Mouse (Mus musculus): ENCODE measurements at regions not wholly inside any gene's neighbourhood (a gene's known extent, or its start where the extent isn't known, plus 50 kb on each side); places are given as distances from the start of the nearest gene placed in this dataset.
A peak's percentile ranks its signal among the peaks of the same experiment; 100 is the strongest.

DNA sequence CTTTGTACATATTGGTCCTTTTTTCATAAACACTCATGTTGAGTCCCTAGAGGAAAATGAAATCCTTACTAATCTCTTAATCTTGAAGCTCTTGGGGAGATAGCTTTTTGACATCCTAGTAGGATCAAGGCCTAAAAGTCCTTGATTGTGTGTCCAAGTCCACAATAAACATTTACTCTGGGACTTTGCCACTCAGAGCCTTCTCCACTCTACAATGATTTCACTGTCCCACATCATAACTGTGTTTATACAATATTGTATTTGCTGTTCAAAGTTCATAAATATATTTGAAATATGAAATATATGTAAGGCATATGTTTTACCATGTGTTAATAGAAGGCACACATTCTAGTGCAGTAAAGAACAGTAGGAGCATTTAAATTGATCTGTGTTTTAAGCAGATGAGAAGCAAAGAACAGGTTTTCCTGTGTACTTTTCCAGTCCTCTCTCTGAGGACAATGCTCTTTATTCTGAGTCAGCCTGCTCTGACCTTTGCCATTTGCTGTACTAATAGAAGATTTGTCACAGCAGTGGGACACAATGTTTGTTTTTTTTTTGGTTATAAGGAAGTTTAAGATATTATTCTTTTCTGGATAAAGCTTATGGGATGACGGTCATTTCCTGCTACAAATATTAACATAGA lies 130.7 kb upstream of the Gprin3 start:
- no peak for DNase-seq (ENCODE audit: low spot score in 2 of 2)

DNA sequence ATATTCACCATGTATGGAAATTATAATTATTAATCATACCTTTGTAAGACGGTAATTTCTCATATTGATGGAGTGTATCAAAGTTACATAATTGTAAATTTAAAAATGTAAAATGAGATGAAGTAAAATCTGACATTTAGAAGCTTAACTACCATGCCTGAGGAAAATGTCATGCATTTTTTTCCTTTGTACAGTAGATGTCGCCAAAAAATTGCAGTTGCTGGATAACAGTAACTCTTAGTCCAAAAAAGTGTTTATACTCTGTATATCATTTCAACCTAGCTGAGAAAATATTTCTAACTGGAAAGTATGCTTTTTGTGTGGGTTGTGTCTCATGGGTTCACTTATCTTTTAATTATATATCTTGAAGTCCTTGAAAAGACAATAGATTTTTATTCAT lies 110.9 kb upstream of the Gprin3 start:
- peak in 1 of 2 experiments; percentile 18 for DNase-seq (ENCODE audit: low spot score in 2 of 2)

DNA sequence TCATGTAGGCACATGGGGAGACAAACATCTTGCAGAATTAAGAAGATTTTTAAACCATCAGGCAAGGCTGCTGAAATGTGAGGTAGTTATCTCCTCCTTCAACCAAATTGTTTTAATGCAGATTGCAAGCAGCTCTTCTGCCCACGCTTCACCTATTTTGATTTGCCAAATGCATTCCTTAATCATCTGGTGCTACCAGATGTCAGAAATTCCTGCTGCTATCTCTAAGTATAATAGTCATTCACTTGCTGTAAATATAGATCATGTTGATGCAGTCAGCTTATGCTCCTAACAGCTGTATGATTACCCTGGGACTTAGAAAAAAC lies 98.8 kb upstream of the Gprin3 start:
- DNase-seq (ENCODE audit: low spot score in 2 of 2): peak in 1 of 2 experiments; percentile 2

- DNase-seq (ENCODE audit: low spot score in 2 of 2): no peak
Measured at GRCm38 (mm10) chr6:59524095-59524939, 98.2 kb upstream of the Gprin3 start.

DNA sequence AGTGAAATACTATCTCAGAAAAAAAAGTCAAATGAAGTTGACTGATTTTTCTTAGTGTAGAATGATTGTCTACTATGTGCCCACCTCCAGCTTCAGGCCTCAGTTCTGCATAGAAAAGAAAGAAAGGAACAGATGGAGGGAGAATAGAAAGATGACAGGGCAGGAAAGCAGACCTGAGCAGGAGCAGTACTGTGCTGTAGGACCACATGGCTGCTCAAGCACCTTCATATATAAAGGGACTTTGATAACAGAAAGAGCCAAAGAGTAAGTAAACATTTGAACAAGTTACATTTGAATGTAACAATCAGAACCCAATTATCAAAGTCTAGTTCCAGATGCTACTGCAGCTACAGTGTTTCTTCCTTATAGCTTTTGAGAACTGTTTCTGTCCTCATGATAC lies 96.9 kb upstream of the Gprin3 start:
- DNase-seq (ENCODE audit: low spot score in 2 of 2): no peak

DNA sequence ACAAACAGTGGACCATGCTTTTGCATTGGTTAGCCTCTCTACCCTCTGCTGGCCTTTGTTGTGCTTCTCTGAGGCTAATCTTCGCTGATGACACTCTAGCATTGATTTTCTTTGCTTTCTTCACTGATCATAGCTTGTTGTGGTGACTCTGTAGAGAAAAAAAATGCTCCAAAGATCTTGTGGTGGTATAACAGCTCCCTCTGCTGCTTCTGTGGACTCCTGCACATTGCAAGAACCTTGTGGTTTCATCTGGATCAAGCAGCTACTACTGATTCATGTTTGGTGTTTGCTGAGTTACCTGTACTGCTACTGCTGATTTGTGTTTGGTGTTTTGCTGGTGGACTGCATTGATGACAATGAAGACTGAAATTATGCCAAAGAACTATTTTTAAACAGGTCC lies 74.7 kb upstream of the Gprin3 start:
- DNase-seq (ENCODE audit: low spot score in 2 of 2): peak in 1 of 2 experiments; percentile 58

GRCm38 (mm10) chr6:59498800-59499199 lies 72.7 kb upstream of the Gprin3 start:
- no peak for DNase-seq (ENCODE audit: low spot score in 2 of 2)

- peak; percentile 37 to 66 for DNase-seq (ENCODE audit: low spot score in 2 of 2)
Measured at GRCm38 (mm10) chr6:59498079-59498478, 72.0 kb upstream of the Gprin3 start.

GRCm38 (mm10) chr6:59489001-59489575 lies 63.0 kb upstream of the Gprin3 start:
- peak; percentile 31 to 77 for DNase-seq (ENCODE audit: low spot score in 2 of 2)

- no peak for DNase-seq (ENCODE audit: low spot score in 2 of 2)
Measured at GRCm38 (mm10) chr6:59488386-59488785, 62.3 kb upstream of the Gprin3 start.

DNA sequence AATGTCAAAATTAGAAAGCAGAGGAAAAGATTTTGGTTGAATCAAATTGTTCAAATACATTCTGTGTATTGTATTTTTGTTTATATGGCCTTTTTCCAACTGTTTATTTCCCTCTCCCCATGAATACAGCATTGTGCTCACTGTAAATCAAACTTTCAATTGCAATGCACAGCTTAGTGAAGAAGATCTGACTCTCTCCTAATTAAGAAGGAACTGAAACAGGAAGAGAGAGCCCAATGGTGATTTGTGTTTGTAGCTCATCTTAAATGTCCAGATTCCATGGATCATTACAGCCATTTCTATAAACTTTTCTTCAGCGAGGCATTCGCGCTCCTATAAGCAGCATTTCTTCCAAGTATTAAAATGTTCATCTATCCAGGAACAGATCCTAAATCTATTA lies 57.9 kb upstream of the Gprin3 start:
- DNase-seq (ENCODE audit: low spot score in 2 of 2): no peak

- DNase-seq (ENCODE audit: low spot score in 2 of 2): peak in 1 of 2 experiments; percentile 66
Measured at GRCm38 (mm10) chr6:59483587-59483986, 57.5 kb upstream of the Gprin3 start.
